10 mouse cellular contexts compared by ENCODE assay signal in the genomic region with DNA sequence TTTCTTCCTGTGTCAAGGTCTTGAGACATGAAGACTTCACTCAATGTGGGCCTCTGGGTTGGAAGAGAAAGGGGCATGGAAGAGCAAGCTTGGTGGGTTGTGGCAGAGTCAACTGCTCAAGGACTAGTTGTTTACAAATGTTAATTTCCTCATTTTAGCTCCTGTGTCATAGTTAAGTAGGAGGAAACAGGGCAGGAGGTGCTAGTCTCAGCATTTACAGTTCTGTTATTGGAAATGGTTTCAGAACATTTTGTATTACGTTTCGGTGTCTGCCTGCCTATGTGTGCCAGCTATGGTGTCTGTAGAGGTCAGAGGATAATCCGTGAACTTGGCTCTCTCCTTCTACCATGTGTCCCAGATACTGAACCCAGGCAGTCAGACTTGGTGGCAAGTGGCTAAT. TPM values are rescaled to one million over a fixed set of nuclear protein-coding genes. Genes with fewer than 3 reads are reported as not detected.
DNase-seq lines count a peak whose midpoint lies in the region; ATAC-seq and TF ChIP-seq lines count a peak whose summit lies in the region.
"Had no signal": no experiment of that assay in that cellular context is flagged by ENCODE, and none has a peak within 500 bp of the region (broad histone marks: within the 10 kb centered on the region; RNA-seq: fewer than 3 reads in every experiment).

No protein-coding gene starts in this region.

- no peak overlapping the region for H3K9ac ChIP-seq in heart, embryonic 13.5 days
- no peak overlapping the region for H3K9ac ChIP-seq in MEL (ENCODE audit: control insufficient read depth, low read depth, low read length, poor library complexity, severe bottlenecking)
- H3K9ac ChIP-seq in embryonic facial prominence, embryonic 14.5 days (ENCODE audit: low read depth, low read length): no peak overlapping the region
- H3K9ac ChIP-seq in liver, embryonic 15.5 days: no peak overlapping the region

- ATAC-seq in heart, embryonic 13.5 days (ENCODE audit: extremely low read depth, insufficient number of reproducible peaks, low FRiP score, low TSS enrichment): no peak
- ATAC-seq in embryonic facial prominence, embryonic 14.5 days (ENCODE audit: low read depth): no peak
- no peak for ATAC-seq in liver, embryonic 15.5 days (ENCODE audit: insufficient read depth)

- H3K27ac ChIP-seq in heart, embryonic 13.5 days (replicated peaks): peak overlapping the region; percentile 59
- no peak overlapping the region for H3K27ac ChIP-seq in MEL (ENCODE audit: control insufficient read depth, low read depth, low read length)
- H3K27ac ChIP-seq in embryonic facial prominence, embryonic 14.5 days (replicated peaks; ENCODE audit: low read depth, low read length): peak overlapping the region; percentile 11; the same call in 1 of the 2 replicates
- H3K27ac ChIP-seq in liver, embryonic 15.5 days (replicated peaks): peak overlapping the region; percentile 55

- intact Hi-C loops in heart, postnatal 14 days (cut with DNase I): no loop called here

- H3K79me2 ChIP-seq in MEL (ENCODE audit: control insufficient read depth, insufficient read depth, low read length, poor library complexity): peaks cover 4% of the 10 kb centered on the region; the same call in 1 of the 2 replicates

- H3K9me3 ChIP-seq in heart, embryonic 13.5 days: no peaks in the 10 kb centered on the region
- no peaks in the 10 kb centered on the region for H3K9me3 ChIP-seq in MEL (replicated peaks; ENCODE audit: insufficient read depth, low read length)
- no peaks in the 10 kb centered on the region for H3K9me3 ChIP-seq in embryonic facial prominence, embryonic 14.5 days (ENCODE audit: control insufficient read depth, low read length)
- no peaks in the 10 kb centered on the region for H3K9me3 ChIP-seq in liver, embryonic 15.5 days (replicated peaks)

- no peak for DNase-seq in heart, postnatal 14 days
- peak; percentile 45 for DNase-seq in MEL (ENCODE audit: low read depth, low spot score)
- DNase-seq in embryonic facial prominence, embryonic 14.5 days (ENCODE audit: low spot score): no peak
- no peak for DNase-seq in frontal cortex, postnatal 10 days (ENCODE audit: low spot score in 2 of 2)
- no peak for DNase-seq in thymus, postnatal 36 days
- no peak for DNase-seq in yolk sac, embryonic 10.5 days (ENCODE audit: low spot score)
- DNase-seq: adrenal gland, postnatal 10 days had no signal

- 80% methylated on average over 3 of the region's 3 CpGs for WGBS in heart, embryonic 13.5 days
- 77% methylated on average over 3 of the region's 3 CpGs for WGBS in embryonic facial prominence, embryonic 14.5 days
- WGBS in liver, embryonic 15.5 days (ENCODE audit: insufficient replicate concordance): 75% methylated on average over 3 of the region's 3 CpGs

- TF ChIP-seq CTCF in MEL (IDR thresholded peaks at IDR 0.05 in 2 of 3, conservative IDR thresholded peaks at IDR 0.05 in 1 of 3; ENCODE audit: control insufficient read depth in 1 of 3, insufficient read depth in 1 of 3, low read depth in 2 of 3, low read length in 3 of 3, poor library complexity in 1 of 3, severe bottlenecking in 1 of 3): no peak

- TF ChIP-seq POLR2A in MEL (IDR thresholded peaks at IDR 0.05; ENCODE audit: control insufficient read depth in 1 of 2, insufficient read depth in 1 of 2, low read depth in 1 of 2, low read length in 2 of 2, poor library complexity in 1 of 2): no peak

- H3K4me3 ChIP-seq in heart, embryonic 13.5 days: no peak overlapping the region
- H3K4me3 ChIP-seq in MEL (ENCODE audit: control insufficient read depth in 1 of 2, insufficient read depth in 1 of 2, low read depth in 2 of 2, low read length in 2 of 2): no peak overlapping the region
- H3K4me3 ChIP-seq in embryonic facial prominence, embryonic 14.5 days (ENCODE audit: low read depth, low read length): no peak overlapping the region
- H3K4me3 ChIP-seq in liver, embryonic 15.5 days (replicated peaks): no peak overlapping the region

- H3K27me3 ChIP-seq in heart, embryonic 13.5 days (replicated peaks): no peaks in the 10 kb centered on the region
- H3K27me3 ChIP-seq in MEL (ENCODE audit: control insufficient read depth in 1 of 2, insufficient read depth in 2 of 2, low read length in 2 of 2): no peaks in the 10 kb centered on the region
- no peaks in the 10 kb centered on the region for H3K27me3 ChIP-seq in embryonic facial prominence, embryonic 14.5 days (replicated peaks; ENCODE audit: control insufficient read depth, insufficient read depth, low read length)
- H3K27me3 ChIP-seq in liver, embryonic 15.5 days: no peaks in the 10 kb centered on the region
- H3K27me3 ChIP-seq: CH12.LX had no signal

- peaks cover 24% of the 10 kb centered on the region for H3K36me3 ChIP-seq in heart, embryonic 13.5 days
- peaks cover 0 to 18% of the 10 kb centered on the region in 2 experiments; a peak in 2 of 4 replicates for H3K36me3 ChIP-seq in MEL (ENCODE audit: control insufficient read depth in 1 of 2, insufficient read depth in 2 of 2, low read length in 2 of 2)
- peaks cover 10% of the 10 kb centered on the region for H3K36me3 ChIP-seq in embryonic facial prominence, embryonic 14.5 days (ENCODE audit: control insufficient read depth, insufficient read depth, low read length)
- H3K36me3 ChIP-seq in liver, embryonic 15.5 days (replicated peaks): peaks cover 29% of the 10 kb centered on the region

- TF ChIP-seq EP300 in MEL (IDR thresholded peaks at IDR 0.05; ENCODE audit: low read depth in 1 of 2, low read length in 2 of 2): no peak

- no peak for TF ChIP-seq RAD21 in MEL (IDR thresholded peaks at IDR 0.05; ENCODE audit: low read depth, low read length)

- H3K4me1 ChIP-seq in heart, embryonic 13.5 days: peaks cover 56% of the 10 kb centered on the region
- H3K4me1 ChIP-seq in MEL (ENCODE audit: control insufficient read depth in 1 of 2, insufficient read depth in 2 of 2, low read length in 2 of 2): peaks cover 14 to 18% of the 10 kb centered on the region in 2 experiments; a peak in 3 of 4 replicates
- peaks cover 6% of the 10 kb centered on the region for H3K4me1 ChIP-seq in embryonic facial prominence, embryonic 14.5 days (ENCODE audit: control insufficient read depth, insufficient read depth, low read length)
- H3K4me1 ChIP-seq in liver, embryonic 15.5 days (replicated peaks): peaks cover 74% of the 10 kb centered on the region

- no peak overlapping the region for H3K4me2 ChIP-seq in heart, embryonic 13.5 days
- H3K4me2 ChIP-seq in embryonic facial prominence, embryonic 14.5 days (ENCODE audit: low read depth, low read length): no peak overlapping the region
- no peak overlapping the region for H3K4me2 ChIP-seq in liver, embryonic 15.5 days

TF ChIP-seq in MEL, 35 proteins besides CTCF, POLR2A, EP300 and RAD21:
- TF ChIP-seq MAX (IDR thresholded peaks at IDR 0.05; ENCODE audit: low read length): 0 out of 2 replicates have a peak, but pooled peaks have one; percentile 15
- 0 out of 2 replicates have a peak, but pooled peaks have one; percentile 19 for TF ChIP-seq SIN3A (IDR thresholded peaks at IDR 0.05; ENCODE audit: low read length)
- no peak for TF ChIP-seq TAL1 (IDR thresholded peaks at IDR 0.05; ENCODE audit: low read length)
- no peak for TF ChIP-seq TBP (IDR thresholded peaks at IDR 0.05; ENCODE audit: low read depth, low read length)

RNA-seq across cellular contexts. Expression of a gene that starts 26.3 kb away (rescaled TPM):
- polyA plus RNA-seq in heart, embryonic 13.5 days (2015; fragmentation: Nextera tagmentation; extraction: Ambion mirVana): 11.7 and 13.2 TPM in 2 replicates
- 10 to 100 TPM; 20.2 to 21.5 TPM for total RNA-seq in heart, postnatal 14 days (2021)
- total RNA-seq in MEL (2012; rRNA removed): 10.2 and 10.3 TPM in 2 replicates
- 1 to 10 TPM in 1 of 2 experiments, not detected in 1; 8.5 TPM for polyA plus RNA-seq in MEL (2012; ENCODE audit: insufficient read depth in 1 of 2, insufficient read length in 2 of 2, low read depth in 1 of 2, low replicate concordance in 2 of 2, missing spikeins in 1 of 2)
- 34.4 and 36.6 TPM in 2 replicates for polyA plus RNA-seq in embryonic facial prominence, embryonic 14.5 days (2014; fragmentation: Nextera tagmentation; extraction: Ambion mirVana)
- 6.2 and 6.3 TPM in 2 replicates for polyA plus RNA-seq in liver, embryonic 15.5 days (2015; fragmentation: Nextera tagmentation; extraction: Ambion mirVana)

RNA-seq across cellular contexts. Expression of a gene that starts 56.2 kb away (rescaled TPM):
- polyA plus RNA-seq in heart, embryonic 13.5 days (2015; fragmentation: Nextera tagmentation; extraction: Ambion mirVana): 66.1 and 74.9 TPM in 2 replicates
- 10 to 100 TPM; 28.4 to 29.6 TPM for total RNA-seq in heart, postnatal 14 days (2021)
- total RNA-seq in MEL (2012; rRNA removed): 91.8 and 103 TPM in 2 replicates
- polyA plus RNA-seq in MEL (2012; ENCODE audit: insufficient read depth in 1 of 2, insufficient read length in 2 of 2, low read depth in 1 of 2, low replicate concordance in 2 of 2, missing spikeins in 1 of 2): 10 to 100 TPM in 1 of 2 experiments, not detected in 1; 79.9 TPM
- polyA plus RNA-seq in embryonic facial prominence, embryonic 14.5 days (2014; fragmentation: Nextera tagmentation; extraction: Ambion mirVana): 137 and 140 TPM in 2 replicates
- 63.2 and 65.4 TPM in 2 replicates for polyA plus RNA-seq in liver, embryonic 15.5 days (2015; fragmentation: Nextera tagmentation; extraction: Ambion mirVana)
